Mouse (Mus musculus): ENCODE measurements around the gene Dmgdh. TPM values are rescaled to one million over a fixed set of nuclear protein-coding genes. Genes with fewer than 3 reads are reported as not detected.
A peak's percentile ranks its signal among the peaks of the same experiment; 100 is the strongest.

Gene Dmgdh
- total and polyA plus RNA-seq, 3 experiments, result 0.20 to 0.27 TPM; not detected in 1

DNA sequence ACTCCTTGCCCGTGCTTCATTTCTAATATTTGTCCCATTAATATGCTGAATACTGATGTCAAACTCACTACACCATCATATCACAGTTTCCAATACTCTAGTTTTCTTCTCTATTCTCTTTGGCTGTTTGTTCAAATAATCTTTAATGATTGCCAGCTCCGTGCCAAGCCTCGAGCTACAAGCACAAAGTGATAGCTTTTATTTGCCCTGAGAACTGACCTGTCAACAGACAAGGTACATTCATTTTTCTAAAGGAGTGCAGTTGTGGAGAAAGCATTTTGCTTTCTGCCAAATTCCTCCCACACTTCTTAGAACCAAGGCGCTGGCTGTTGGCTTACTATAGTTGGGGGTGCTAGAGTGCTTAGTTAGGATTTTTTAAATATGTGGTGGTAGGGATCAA is 33.0 kb downstream of the Dmgdh start:
- no peak for TF ChIP-seq MYC (IDR thresholded peaks at IDR 0.05; ENCODE audit: low read depth, low read length)
- Histone ChIP-seq H3K4me2 (ENCODE audit: insufficient read depth, low read depth, poor library complexity, severe bottlenecking) (no peak overlapping the region), H3K27me3 (replicated peaks) (no peaks in the 10 kb centered on the region), H3K79me2 (replicated peaks; ENCODE audit: control insufficient read depth, extremely low read depth, insufficient read depth, poor library complexity, severe bottlenecking) (no peaks in the 10 kb centered on the region), H3K9ac (ENCODE audit: insufficient read depth, low read depth) (no peak overlapping the region), H3K27ac (ENCODE audit: insufficient read depth, low read depth) (no peak overlapping the region), H3K4me1 (ENCODE audit: control insufficient read depth in 1 of 2, insufficient read depth in 2 of 2) (peaks cover 0 to 7% of the 10 kb centered on the region in 2 experiments; a peak in 2 of 4 replicates), H3K4me3 (replicated peaks in 1 of 3; ENCODE audit: low read depth in 2 of 3, low read length in 2 of 3, poor library complexity in 1 of 3) (no peak overlapping the region), H3K9me3 (replicated peaks; ENCODE audit: low read length) (no peaks in the 10 kb centered on the region), H3K36me3 (replicated peaks in 1 of 2; ENCODE audit: control insufficient read depth in 1 of 2, insufficient read depth in 1 of 2, low read length in 1 of 2) (no peaks in the 10 kb centered on the region)
- in situ Hi-C loops (cut with MboI; ENCODE audit: low pct_ligation_motif_present, low pct_unique_long_range_greater_than_20kb, low sequenced_read_pairs), result loop anchor here (25.0 kb wide), 3 partner anchors 370 to 945 kb away; no protein-coding TSS in a partner anchor
- dilution Hi-C loops (cut with MboI; ENCODE audit: extremely low pct_ligation_motif_present, extremely low pct_unique_long_range_greater_than_20kb, low sequenced_read_pairs), result no loop called here
- no peak for DNase-seq (ENCODE audit: extremely low read depth)

DNA sequence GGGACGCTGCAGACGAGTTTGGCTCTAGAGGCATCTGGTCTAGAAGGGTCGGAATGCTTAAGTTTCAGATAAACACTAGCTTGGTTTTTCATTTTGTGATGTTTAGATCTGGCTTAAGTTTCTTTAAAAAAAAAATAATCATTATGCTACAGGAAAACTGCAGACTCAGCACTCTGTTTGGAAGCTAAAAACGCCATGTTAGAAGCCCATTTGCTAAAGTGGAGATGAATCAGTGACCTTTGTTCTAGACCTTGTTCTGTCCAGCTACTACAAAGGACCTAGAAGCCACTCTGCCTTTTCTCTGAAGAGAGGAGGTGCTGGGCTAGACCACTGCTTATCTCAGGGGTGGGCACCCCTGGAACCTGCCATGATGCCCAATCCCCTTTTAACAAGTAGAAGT is 36.1 kb downstream of the Dmgdh start:
- peaks cover 0 to 7% of the 10 kb centered on the region in 2 experiments; a peak in 2 of 4 replicates for H3K4me1 ChIP-seq (ENCODE audit: control insufficient read depth in 1 of 2, insufficient read depth in 2 of 2)
- H3K9me3 ChIP-seq (replicated peaks; ENCODE audit: low read length), result no peaks in the 10 kb centered on the region
- dilution Hi-C loops (cut with MboI; ENCODE audit: extremely low pct_ligation_motif_present, extremely low pct_unique_long_range_greater_than_20kb, low sequenced_read_pairs), result no loop called here
- peak; percentile 81 for TF ChIP-seq MAFK (IDR thresholded peaks at IDR 0.05; ENCODE audit: insufficient replicate concordance, low read length)
- TF ChIP-seq POLR2AphosphoS2 (IDR thresholded peaks at IDR 0.05; ENCODE audit: low read depth, low read length), result no peak
- no peak for TF ChIP-seq GABPA (IDR thresholded peaks at IDR 0.05; ENCODE audit: insufficient replicate concordance, low read depth, low read length)
- no peaks in the 10 kb centered on the region for H3K36me3 ChIP-seq (replicated peaks in 1 of 2; ENCODE audit: control insufficient read depth in 1 of 2, insufficient read depth in 1 of 2, low read length in 1 of 2)
- H3K79me2 ChIP-seq (replicated peaks; ENCODE audit: control insufficient read depth, extremely low read depth, insufficient read depth, poor library complexity, severe bottlenecking), result no peaks in the 10 kb centered on the region
- no peak overlapping the region for H3K27ac ChIP-seq (ENCODE audit: insufficient read depth, low read depth)
- H3K4me3 ChIP-seq (replicated peaks in 1 of 3; ENCODE audit: low read depth in 2 of 3, low read length in 2 of 3, poor library complexity in 1 of 3), result no peak overlapping the region
- in situ Hi-C loops (cut with MboI; ENCODE audit: low pct_ligation_motif_present, low pct_unique_long_range_greater_than_20kb, low sequenced_read_pairs), result loop anchor here (25.0 kb wide), 3 partner anchors 373 to 948 kb away; no protein-coding TSS in a partner anchor
- no peak overlapping the region for H3K4me2 ChIP-seq (ENCODE audit: insufficient read depth, low read depth, poor library complexity, severe bottlenecking)
- no peaks in the 10 kb centered on the region for H3K27me3 ChIP-seq (replicated peaks)
- no peak overlapping the region for H3K9ac ChIP-seq (ENCODE audit: insufficient read depth, low read depth)
- no peak for DNase-seq (ENCODE audit: extremely low read depth)

DNA sequence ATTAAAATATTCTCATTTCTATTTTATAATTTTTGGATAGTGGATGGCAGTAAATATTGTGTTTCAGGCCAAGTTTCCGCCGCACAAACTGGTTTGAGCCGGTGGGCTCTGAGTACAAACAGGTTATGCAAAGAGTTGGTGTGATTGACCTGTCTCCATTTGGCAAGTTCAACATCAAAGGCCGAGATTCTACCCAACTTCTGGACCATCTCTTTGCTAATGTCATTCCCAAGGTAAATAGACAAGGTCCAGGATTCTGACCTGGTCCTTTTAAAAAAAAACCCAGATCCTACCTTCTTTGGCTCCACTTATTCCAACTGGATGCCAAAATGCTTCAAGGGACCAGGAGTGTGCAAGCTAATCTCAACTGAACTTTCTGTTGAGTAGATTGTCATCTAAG is 37.0 kb downstream of the Dmgdh start:
- TF ChIP-seq CHD2 (IDR thresholded peaks at IDR 0.05; ENCODE audit: low read length), result no peak
- TF ChIP-seq SIN3A (IDR thresholded peaks at IDR 0.05; ENCODE audit: low read length), result no peak
- TF ChIP-seq HCFC1 (IDR thresholded peaks at IDR 0.05; ENCODE audit: low read depth, low read length), result no peak
- no peak for TF ChIP-seq EP300 (IDR thresholded peaks at IDR 0.05; ENCODE audit: low read length)
- no peak for TF ChIP-seq USF2 (conservative IDR thresholded peaks at IDR 0.05; ENCODE audit: low read depth, low read length)
- TF ChIP-seq CHD1 (IDR thresholded peaks at IDR 0.05; ENCODE audit: low read depth, low read length), result no peak
- no peak for TF ChIP-seq KAT2A (IDR thresholded peaks at IDR 0.05; ENCODE audit: insufficient replicate concordance, low read length)
- no peak for TF ChIP-seq MAZ (IDR thresholded peaks at IDR 0.05; ENCODE audit: low read depth, low read length)
- TF ChIP-seq TBP (conservative IDR thresholded peaks at IDR 0.05; ENCODE audit: low read depth, low read length), result no peak
- no peak for TF ChIP-seq PAX5 (IDR thresholded peaks at IDR 0.05; ENCODE audit: low read length)
- no peak for TF ChIP-seq POLR2AphosphoS2 (IDR thresholded peaks at IDR 0.05; ENCODE audit: low read depth, low read length)
- no peak for TF ChIP-seq IRF4 (IDR thresholded peaks at IDR 0.05; ENCODE audit: low read depth, low read length)
- no peak for TF ChIP-seq ZC3H11A (IDR thresholded peaks at IDR 0.05; ENCODE audit: low read depth, low read length)
- no peak for TF ChIP-seq JUND (conservative IDR thresholded peaks at IDR 0.05; ENCODE audit: low read depth, low read length)
- TF ChIP-seq SMC3 (IDR thresholded peaks at IDR 0.05; ENCODE audit: low read depth, low read length), result no peak
- no peak for TF ChIP-seq MAX (IDR thresholded peaks at IDR 0.05; ENCODE audit: low read length)
- no peak for TF ChIP-seq NELFE (IDR thresholded peaks at IDR 0.05; ENCODE audit: low read depth, low read length)
- in situ Hi-C loops (cut with MboI; ENCODE audit: low pct_ligation_motif_present, low pct_unique_long_range_greater_than_20kb, low sequenced_read_pairs), result loop anchor here (25.0 kb wide), 3 partner anchors 374 to 949 kb away; no protein-coding TSS in a partner anchor
- H3K79me2 ChIP-seq (replicated peaks; ENCODE audit: control insufficient read depth, extremely low read depth, insufficient read depth, poor library complexity, severe bottlenecking), result no peaks in the 10 kb centered on the region
- H3K36me3 ChIP-seq (replicated peaks in 1 of 2; ENCODE audit: control insufficient read depth in 1 of 2, insufficient read depth in 1 of 2, low read length in 1 of 2), result no peaks in the 10 kb centered on the region
- H3K27ac ChIP-seq (ENCODE audit: insufficient read depth, low read depth), result no peak overlapping the region
- H3K4me2 ChIP-seq (ENCODE audit: insufficient read depth, low read depth, poor library complexity, severe bottlenecking), result no peak overlapping the region
- H3K9ac ChIP-seq (ENCODE audit: insufficient read depth, low read depth), result no peak overlapping the region
- H3K4me3 ChIP-seq (replicated peaks in 1 of 3; ENCODE audit: low read depth in 2 of 3, low read length in 2 of 3, poor library complexity in 1 of 3), result no peak overlapping the region
- no peaks in the 10 kb centered on the region for H3K27me3 ChIP-seq (replicated peaks)
- dilution Hi-C loops (cut with MboI; ENCODE audit: extremely low pct_ligation_motif_present, extremely low pct_unique_long_range_greater_than_20kb, low sequenced_read_pairs), result no loop called here
- H3K9me3 ChIP-seq (replicated peaks; ENCODE audit: low read length), result no peaks in the 10 kb centered on the region
- peaks cover 0 to 7% of the 10 kb centered on the region in 2 experiments; a peak in 2 of 4 replicates for H3K4me1 ChIP-seq (ENCODE audit: control insufficient read depth in 1 of 2, insufficient read depth in 2 of 2)
- no peak for DNase-seq (ENCODE audit: extremely low read depth)

Measured in CH12.LX (cell line).